Mouse (Mus musculus): ENCODE data around the gene Ppp1r13l. TPM values are rescaled to one million over a fixed set of nuclear protein-coding genes. Genes with fewer than 3 reads are reported as not detected.
A peak's percentile ranks its signal among the peaks of the same experiment; 100 is the strongest.

Ppp1r13l gene
- polyA plus RNA-seq, 1 experiment from 2014 or later: 8.1 TPM

DNA sequence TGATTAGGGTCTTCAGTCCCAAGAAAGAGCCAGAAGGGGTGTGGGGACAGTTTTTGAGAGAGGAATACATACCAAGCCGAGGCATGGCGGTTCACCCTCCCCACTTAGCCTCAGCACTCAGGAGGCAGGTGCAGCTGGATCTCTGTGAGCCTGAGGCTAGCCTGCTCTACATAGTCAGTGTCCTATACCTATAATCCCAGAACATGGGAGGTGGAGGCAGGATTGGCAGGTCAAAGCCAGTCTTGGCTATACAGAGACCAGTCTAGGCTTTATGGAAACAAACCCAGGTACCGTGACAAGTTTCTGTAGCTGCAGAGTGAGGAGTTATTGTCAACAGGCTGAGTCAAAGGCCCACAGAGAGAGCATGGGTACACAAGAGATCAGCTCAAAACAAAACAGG is 63.5 kb downstream of the Ppp1r13l start:
- H3K4me1 ChIP-seq: peaks cover 4% of the 10 kb centered on the region; the same call in 1 of the 2 replicates
- H3K27me3 ChIP-seq: peaks cover 41% of the 10 kb centered on the region
- H3K27ac ChIP-seq: no peak overlapping the region
- 86% methylated on average over 3 of the region's 3 CpGs for WGBS
- no peak overlapping the region for H3K4me2 ChIP-seq (replicated peaks)
- peaks cover 35% of the 10 kb centered on the region for H3K36me3 ChIP-seq
- H3K9ac ChIP-seq: no peak overlapping the region
- ATAC-seq (ENCODE audit: insufficient number of reproducible peaks, insufficient read depth, low FRiP score, low TSS enrichment): no peak
- H3K9me3 ChIP-seq: no peaks in the 10 kb centered on the region
- no peak overlapping the region for H3K4me3 ChIP-seq

DNA sequence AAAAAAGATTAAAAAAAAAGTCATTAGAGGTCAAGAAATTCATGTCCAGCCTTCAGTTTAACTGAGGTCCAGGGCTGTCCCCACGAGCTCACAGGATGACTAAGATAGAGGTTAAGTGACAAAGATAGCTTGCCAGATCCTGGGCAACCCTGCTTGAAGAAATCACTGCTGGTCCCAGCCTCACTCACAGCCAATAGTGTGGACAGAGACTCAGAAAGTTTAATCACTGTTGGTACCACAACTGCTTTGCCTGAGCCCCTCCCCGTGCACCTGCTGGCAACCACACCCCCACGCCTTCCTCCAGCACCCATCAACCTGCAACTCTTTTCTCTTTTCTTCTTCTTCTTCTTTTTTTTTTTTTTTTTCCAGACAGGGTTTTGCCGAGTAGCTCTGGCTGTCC is 64.5 kb downstream of the Ppp1r13l start:
- Histone ChIP-seq H3K4me3 (no peak overlapping the region), H3K27ac (no peak overlapping the region), H3K9ac (no peak overlapping the region), H3K4me2 (replicated peaks) (no peak overlapping the region), H3K27me3 (peaks cover 31% of the 10 kb centered on the region), H3K9me3 (no peaks in the 10 kb centered on the region), H3K4me1 (peaks cover 4% of the 10 kb centered on the region; the same call in 1 of the 2 replicates), H3K36me3 (peaks cover 44% of the 10 kb centered on the region)
- 72% methylated on average over 4 of the region's 4 CpGs for WGBS
- ATAC-seq (ENCODE audit: insufficient number of reproducible peaks, insufficient read depth, low FRiP score, low TSS enrichment): no peak

DNA sequence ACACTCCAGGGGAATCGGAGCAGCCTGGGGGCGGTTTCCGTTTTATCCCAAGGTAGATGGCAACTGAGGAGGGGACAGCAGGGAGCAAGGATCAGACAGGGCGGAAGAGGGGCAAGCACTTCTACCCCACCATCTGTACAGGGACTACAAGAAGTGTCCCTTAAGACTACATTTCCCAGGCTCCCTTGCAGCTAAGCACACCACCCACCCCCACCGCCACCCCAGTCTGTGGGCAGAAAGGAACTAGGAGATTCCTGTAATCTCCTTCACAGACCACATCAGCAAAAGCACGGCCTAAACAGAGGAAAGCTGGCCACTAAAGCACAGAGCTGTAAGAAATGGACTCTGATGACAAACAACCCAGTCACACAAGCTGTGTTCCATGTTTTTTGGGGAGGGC is 66.8 kb downstream of the Ppp1r13l start:
- peaks cover 67% of the 10 kb centered on the region for H3K36me3 ChIP-seq
- no peak for ATAC-seq (ENCODE audit: insufficient number of reproducible peaks, insufficient read depth, low FRiP score, low TSS enrichment)
- no peak overlapping the region for H3K4me2 ChIP-seq (replicated peaks)
- H3K4me1 ChIP-seq: peaks cover 3% of the 10 kb centered on the region; the same call in 1 of the 2 replicates
- whole genome bisulfite sequencing: 65% methylated on average over 6 of the region's 6 CpGs
- no peak overlapping the region for H3K9ac ChIP-seq
- peaks cover 10% of the 10 kb centered on the region; the same call in 1 of the 2 replicates for H3K27me3 ChIP-seq
- H3K9me3 ChIP-seq: no peaks in the 10 kb centered on the region
- H3K4me3 ChIP-seq: no peak overlapping the region
- H3K27ac ChIP-seq: no peak overlapping the region

DNA sequence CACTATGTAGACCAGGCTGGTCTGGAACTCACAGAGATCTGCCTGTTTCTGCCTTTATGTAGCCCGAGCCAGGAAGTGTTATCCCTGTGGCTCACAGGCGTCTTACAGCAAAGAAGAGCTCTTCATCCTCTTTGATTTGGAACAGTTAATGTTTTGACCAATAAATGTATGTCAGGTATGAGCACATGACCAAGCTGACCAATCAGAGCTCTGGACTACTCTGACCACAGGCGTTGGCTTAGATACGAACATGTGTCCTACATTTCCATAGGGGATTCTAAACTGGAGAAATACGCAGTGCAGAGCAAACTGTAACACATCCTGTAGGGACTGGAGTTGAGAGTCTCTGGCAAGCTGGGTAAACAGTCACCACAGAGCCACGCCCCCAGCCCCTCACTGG is 67.3 kb downstream of the Ppp1r13l start:
- no peak overlapping the region for H3K4me3 ChIP-seq
- 89% methylated on average over 6 of the region's 6 CpGs for WGBS

More for the DNA sequence above, 67.3 kb downstream of the Ppp1r13l start:
- peaks cover 4% of the 10 kb centered on the region; the same call in 1 of the 2 replicates for H3K27me3 ChIP-seq
- no peak overlapping the region for H3K9ac ChIP-seq
- H3K4me1 ChIP-seq: no peaks in the 10 kb centered on the region
- H3K9me3 ChIP-seq: no peaks in the 10 kb centered on the region
- no peak overlapping the region for H3K4me2 ChIP-seq (replicated peaks)
- ATAC-seq (ENCODE audit: insufficient number of reproducible peaks, insufficient read depth, low FRiP score, low TSS enrichment): no peak
- peaks cover 73% of the 10 kb centered on the region for H3K36me3 ChIP-seq
- H3K27ac ChIP-seq: no peak overlapping the region

MicroRNAs within 50 kb of the gene (microRNA counts, 519-probe panel; counts per million panel counts)
- microRNA mmu-miR-343: 460 counts per million, percentile 65 among the panel's probes with 10 or more counts

Small RNA genes lying within 50 kb of the gene (microRNA-seq; reads per million reads assigned to microRNA genes)
- gene Mir343: not detected

Other genes with a start within 250 kb of the Ppp1r13l start
- gene Gm4969, start 241.4 kb upstream of the Ppp1r13l start, polyA plus RNA-seq (2016; fragmentation: Nextera tagmentation; extraction: Ambion mirVana): 3.6 and 3.8 TPM in 2 replicates
- gene Fbxo46, start 239.9 kb upstream of the Ppp1r13l start, polyA plus RNA-seq (2016; fragmentation: Nextera tagmentation; extraction: Ambion mirVana): 19.8 and 21.6 TPM in 2 replicates
- gene Qpctl, start 210.5 kb upstream of the Ppp1r13l start, polyA plus RNA-seq (2016; fragmentation: Nextera tagmentation; extraction: Ambion mirVana): 16.7 and 17.4 TPM in 2 replicates
- 149 and 166 TPM in 2 replicates for gene Snrpd2, start 210.0 kb upstream of the Ppp1r13l start, polyA plus RNA-seq (2016; fragmentation: Nextera tagmentation; extraction: Ambion mirVana)
- 0.54 and 0.84 TPM in 2 replicates for gene Gipr, start 193.6 kb upstream of the Ppp1r13l start, polyA plus RNA-seq (2016; fragmentation: Nextera tagmentation; extraction: Ambion mirVana)
- gene Eml2, start 183.3 kb upstream of the Ppp1r13l start, polyA plus RNA-seq (2016; fragmentation: Nextera tagmentation; extraction: Ambion mirVana): 4.5 and 4.9 TPM in 2 replicates
- gene Gpr4, start 147.2 kb upstream of the Ppp1r13l start, polyA plus RNA-seq (2016; fragmentation: Nextera tagmentation; extraction: Ambion mirVana): 1.4 and 1.7 TPM in 2 replicates
- 38.2 and 40.1 TPM in 2 replicates for gene Opa3, start 131.4 kb upstream of the Ppp1r13l start, polyA plus RNA-seq (2016; fragmentation: Nextera tagmentation; extraction: Ambion mirVana)
- 68.2 and 69.3 TPM in 2 replicates for gene Vasp, start 87.9 kb upstream of the Ppp1r13l start, polyA plus RNA-seq (2016; fragmentation: Nextera tagmentation; extraction: Ambion mirVana)
- 0.18 TPM in 1 of 2 replicates, not detected in the other for gene Ppm1n, start 79.7 kb upstream of the Ppp1r13l start, polyA plus RNA-seq (2016; fragmentation: Nextera tagmentation; extraction: Ambion mirVana)
- 17.9 and 21.4 TPM in 2 replicates for gene Rtn2, start 77.1 kb upstream of the Ppp1r13l start, polyA plus RNA-seq (2016; fragmentation: Nextera tagmentation; extraction: Ambion mirVana)
- gene Fosb, start 49.7 kb upstream of the Ppp1r13l start, polyA plus RNA-seq (2016; fragmentation: Nextera tagmentation; extraction: Ambion mirVana): 0.05 TPM in 1 of 2 replicates, not detected in the other
- gene Ercc1, start 15.0 kb upstream of the Ppp1r13l start, polyA plus RNA-seq (2016; fragmentation: Nextera tagmentation; extraction: Ambion mirVana): 92.3 and 94.5 TPM in 2 replicates
- 27.1 and 28.0 TPM in 2 replicates for gene Cd3eap, start 266 bp upstream of the Ppp1r13l start, polyA plus RNA-seq (2016; fragmentation: Nextera tagmentation; extraction: Ambion mirVana)
- gene Ercc2, start 22.3 kb downstream of the Ppp1r13l start, polyA plus RNA-seq (2016; fragmentation: Nextera tagmentation; extraction: Ambion mirVana): 19.9 and 23.2 TPM in 2 replicates
- gene Klc3, start 44.4 kb downstream of the Ppp1r13l start, polyA plus RNA-seq (2016; fragmentation: Nextera tagmentation; extraction: Ambion mirVana): 10.6 and 10.7 TPM in 2 replicates
- 0.52 TPM in 1 of 2 replicates, not detected in the other for gene Ckm, start 45.0 kb downstream of the Ppp1r13l start, polyA plus RNA-seq (2016; fragmentation: Nextera tagmentation; extraction: Ambion mirVana)
- gene Mark4, start 99.1 kb downstream of the Ppp1r13l start, polyA plus RNA-seq (2016; fragmentation: Nextera tagmentation; extraction: Ambion mirVana): 16.3 and 17.9 TPM in 2 replicates
- 1.0 and 1.8 TPM in 2 replicates for gene Exoc3l2, start 103.6 kb downstream of the Ppp1r13l start, polyA plus RNA-seq (2016; fragmentation: Nextera tagmentation; extraction: Ambion mirVana)
- 4.1 and 4.6 TPM in 2 replicates for gene Bloc1s3, start 148.6 kb downstream of the Ppp1r13l start, polyA plus RNA-seq (2016; fragmentation: Nextera tagmentation; extraction: Ambion mirVana)
- 61.7 and 63.5 TPM in 2 replicates for gene Trappc6a, start 148.6 kb downstream of the Ppp1r13l start, polyA plus RNA-seq (2016; fragmentation: Nextera tagmentation; extraction: Ambion mirVana)
- 0.06 TPM in 1 of 2 replicates, not detected in the other for gene Nkpd1, start 158.1 kb downstream of the Ppp1r13l start, polyA plus RNA-seq (2016; fragmentation: Nextera tagmentation; extraction: Ambion mirVana)
- 36.0 and 40.6 TPM in 2 replicates for gene Ppp1r37, start 203.3 kb downstream of the Ppp1r13l start, polyA plus RNA-seq (2016; fragmentation: Nextera tagmentation; extraction: Ambion mirVana)
- gene Zfp296, start 217.5 kb downstream of the Ppp1r13l start, polyA plus RNA-seq (2016; fragmentation: Nextera tagmentation; extraction: Ambion mirVana): 0.17 and 0.36 TPM in 2 replicates
- 150 and 164 TPM in 2 replicates for gene Gemin7, start 217.8 kb downstream of the Ppp1r13l start, polyA plus RNA-seq (2016; fragmentation: Nextera tagmentation; extraction: Ambion mirVana)
- gene Clasrp, start 244.7 kb downstream of the Ppp1r13l start, polyA plus RNA-seq (2016; fragmentation: Nextera tagmentation; extraction: Ambion mirVana): 72.7 and 80.7 TPM in 2 replicates